Mouse (Mus musculus) forelimb bud, embryonic 11.5 days (tissue): Measurements from ENCODE around the gene Elovl5.
"Not testable (repeated sequence)": the region's sequence is repeated elsewhere in the genome, so short reads cannot be mapped to it uniquely, and the experiment has no call there.

Experiments
- DNase-seq: peaks from one replicate; pipeline ENCODE4 v3.0.0-alpha.2; 2012; ENCODE audit warnings: low read depth, low spot score

Elovl5 gene

DNA sequence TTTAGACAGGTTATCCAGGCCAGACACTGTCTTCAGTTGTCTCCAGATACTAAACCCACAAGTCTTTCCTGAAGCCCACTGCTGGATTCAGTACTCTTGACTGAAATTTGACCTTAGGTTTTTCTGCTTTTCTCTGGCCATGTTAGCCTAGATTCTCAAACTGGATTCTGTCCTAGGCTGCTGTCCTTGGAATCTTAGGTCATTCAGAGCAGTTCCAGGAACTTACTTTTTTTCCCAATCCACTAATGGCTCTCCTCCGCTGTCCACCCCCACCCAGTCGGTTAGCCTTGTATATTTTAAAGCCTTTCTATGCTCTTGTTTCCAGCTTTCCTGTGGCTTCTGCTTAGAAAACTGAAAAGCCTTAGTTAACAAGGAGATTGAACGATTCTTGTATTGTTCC, 37.8 kb downstream of the Elovl5 start:
- DNase-seq, result no peak

DNA sequence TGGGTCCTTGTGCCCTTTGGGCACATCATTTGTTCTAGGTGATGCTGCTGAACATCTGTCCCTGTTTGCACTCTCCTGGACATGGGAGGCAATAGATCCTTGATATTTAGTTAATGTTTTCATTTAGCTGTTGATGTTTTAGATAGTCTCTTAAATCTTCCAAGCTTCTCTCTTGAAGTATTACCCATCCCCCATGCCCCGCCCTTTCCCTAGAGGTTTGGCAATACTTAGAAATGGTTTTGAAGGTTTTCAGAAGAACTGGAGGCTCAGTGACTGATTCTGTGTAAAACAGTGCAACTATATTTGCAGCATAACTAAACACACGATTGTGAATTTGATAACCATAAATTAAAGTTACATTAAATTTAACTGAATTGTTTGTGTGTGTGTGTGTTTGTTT, 38.3 kb downstream of the Elovl5 start:
- no peak for DNase-seq

DNA sequence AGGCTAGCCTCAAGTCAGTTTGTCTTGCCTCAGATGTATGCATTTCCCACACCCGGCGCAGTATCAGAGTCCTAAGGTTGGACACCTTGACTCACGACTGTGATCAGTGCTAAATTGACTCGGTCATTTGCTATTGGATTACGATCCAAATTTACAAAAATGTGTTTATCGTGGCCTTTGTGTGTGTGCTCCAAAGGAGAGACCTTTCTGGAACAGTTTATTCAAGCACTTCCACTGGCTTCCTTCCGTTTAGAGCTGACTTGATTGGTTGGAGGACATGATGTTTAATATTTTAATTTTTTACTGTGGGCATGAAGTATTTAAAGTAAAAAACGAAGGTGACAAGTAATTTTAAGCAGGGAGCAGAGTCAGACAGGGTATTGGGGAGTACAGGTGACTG, 38.8 kb downstream of the Elovl5 start:
- no peak for DNase-seq

DNA sequence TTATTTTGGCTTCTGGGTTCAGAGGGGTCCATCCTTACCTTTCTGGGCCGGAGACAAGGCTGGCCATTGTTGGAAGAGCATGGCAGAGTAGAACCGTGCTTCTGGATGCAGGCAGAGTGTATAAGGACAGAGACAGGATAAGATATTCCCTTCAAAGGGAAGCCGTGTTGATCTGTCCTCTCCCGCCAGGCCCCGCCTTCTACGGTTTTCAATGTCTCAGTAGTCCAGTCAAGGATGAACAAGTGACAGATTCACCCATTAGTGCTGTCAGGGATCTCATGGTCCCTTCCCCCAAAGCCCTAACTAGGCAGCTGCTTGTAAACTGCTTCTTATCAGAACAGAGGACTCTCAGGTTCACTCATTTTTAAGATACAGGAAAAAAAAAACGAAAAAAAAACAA, 41.2 kb downstream of the Elovl5 start:
- no peak for DNase-seq

DNA sequence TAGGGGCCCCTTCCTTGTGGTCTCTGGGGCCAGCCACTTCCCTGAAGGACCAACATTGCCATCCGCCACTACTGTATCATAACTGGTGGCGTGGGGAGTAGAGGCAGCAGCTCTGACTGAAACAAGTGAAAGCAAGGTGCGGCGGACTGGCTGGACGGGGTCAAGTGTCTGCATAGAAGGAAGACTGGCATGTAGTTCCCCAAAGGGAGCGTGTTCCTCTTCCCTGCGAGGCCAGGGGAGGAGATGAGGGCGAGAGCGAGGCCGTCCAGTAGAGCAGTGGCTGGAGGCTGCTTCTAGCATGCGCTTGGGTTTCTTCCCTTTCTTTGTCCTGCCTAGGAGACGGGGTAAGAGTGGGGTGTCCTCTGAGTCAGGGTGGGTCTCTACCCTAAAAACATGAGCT, 42.6 kb downstream of the Elovl5 start:
- no peak for DNase-seq

DNA sequence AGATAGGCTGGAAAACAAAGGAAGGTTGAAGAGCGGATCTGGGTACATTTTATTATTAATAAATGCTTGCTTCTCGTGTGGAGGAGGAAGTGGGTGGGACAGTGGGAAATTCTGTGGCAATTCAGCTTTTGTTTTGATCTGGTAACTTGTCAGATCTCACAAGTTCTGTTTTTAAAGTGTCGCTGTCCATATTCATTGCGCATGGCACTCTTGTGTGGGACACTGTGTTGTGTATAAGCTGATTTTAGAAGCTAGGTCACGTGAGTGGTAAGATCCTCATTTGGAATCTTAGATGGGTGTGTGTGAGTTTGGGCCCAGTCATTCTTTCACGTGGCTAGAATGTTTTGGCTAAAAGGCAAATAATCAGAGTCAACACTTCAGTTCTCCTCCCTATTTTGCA, 44.2 kb downstream of the Elovl5 start:
- no peak for DNase-seq

DNA sequence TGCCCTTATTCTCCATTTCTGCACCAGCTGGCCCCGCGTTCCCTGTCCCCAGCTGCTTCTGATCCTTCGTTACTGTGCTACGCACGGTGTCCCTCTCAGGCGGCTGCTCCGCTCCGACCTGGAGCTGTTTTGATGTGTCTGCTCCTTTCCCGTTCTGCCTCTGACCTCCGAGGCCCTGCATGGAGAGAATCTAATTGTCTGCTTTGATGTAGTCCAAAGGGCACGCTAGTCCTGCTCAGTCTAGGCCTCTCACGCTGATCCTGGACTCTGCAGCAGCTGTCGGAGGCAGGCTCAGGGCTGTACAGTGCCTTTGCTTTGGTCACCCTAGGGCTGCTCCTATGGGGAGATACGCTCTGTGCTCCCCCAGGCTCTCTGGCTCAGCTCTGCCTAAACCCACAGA, 46.9 kb downstream of the Elovl5 start:
- DNase-seq, result peak; percentile 27

DNA sequence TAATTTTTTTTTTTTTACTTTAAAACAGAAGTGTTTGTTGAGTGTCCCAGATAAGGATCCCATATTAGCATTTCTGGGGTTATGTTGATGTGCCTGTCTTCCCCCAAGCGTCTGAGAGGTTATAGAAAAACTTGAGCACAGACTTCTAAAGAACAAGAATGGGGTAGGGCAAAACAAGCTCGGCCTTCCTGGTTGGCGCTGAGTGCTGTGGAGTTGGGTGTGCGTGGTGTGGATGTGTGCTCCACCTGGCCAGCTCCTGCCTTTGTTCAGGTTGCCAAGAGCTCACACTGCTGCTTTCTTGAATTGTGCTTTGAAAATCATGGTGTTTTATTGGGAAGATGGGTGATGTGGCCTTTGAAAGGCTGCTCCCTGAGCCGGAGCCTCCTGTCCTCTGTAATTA, 48.1 kb downstream of the Elovl5 start:
- no peak for DNase-seq

DNA sequence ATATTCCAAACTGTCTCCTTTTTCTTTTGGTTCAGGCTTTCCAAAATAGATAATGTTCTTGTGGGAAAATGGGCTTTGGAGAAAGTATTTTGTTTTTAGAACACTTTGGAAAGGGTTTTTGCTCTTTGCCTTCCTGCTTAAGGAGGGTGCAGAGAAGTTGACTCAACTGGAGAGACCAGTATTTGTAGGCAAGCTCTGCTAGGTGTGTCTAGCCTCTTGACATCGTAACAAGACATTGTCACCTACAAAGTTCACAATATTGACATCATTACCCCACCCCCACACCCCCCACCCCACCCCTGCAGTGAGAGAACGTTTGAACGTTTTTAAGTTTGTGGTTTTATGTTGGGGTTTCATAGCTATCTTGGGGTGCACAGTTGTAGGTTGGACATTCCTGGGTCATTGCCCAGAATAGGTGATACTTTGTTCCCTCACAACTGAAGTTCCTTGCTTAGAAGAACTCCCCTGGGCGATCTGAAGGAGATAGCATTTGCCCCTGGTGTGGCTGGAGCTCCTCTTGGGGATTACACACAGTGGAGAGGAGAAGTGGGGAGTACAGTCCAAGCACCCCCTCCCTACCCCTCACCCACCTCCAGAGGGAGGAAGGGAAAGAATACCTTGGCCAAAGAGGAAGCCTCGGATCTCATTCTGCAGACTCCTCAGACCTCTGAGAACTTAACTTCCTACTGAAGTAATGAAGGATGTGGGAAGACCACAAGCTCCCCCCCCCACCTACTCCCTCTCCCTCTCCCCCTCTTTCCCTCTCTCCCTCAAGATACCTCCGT, 48.8 kb downstream of the Elovl5 start:
- DNase-seq, result no peak

DNA sequence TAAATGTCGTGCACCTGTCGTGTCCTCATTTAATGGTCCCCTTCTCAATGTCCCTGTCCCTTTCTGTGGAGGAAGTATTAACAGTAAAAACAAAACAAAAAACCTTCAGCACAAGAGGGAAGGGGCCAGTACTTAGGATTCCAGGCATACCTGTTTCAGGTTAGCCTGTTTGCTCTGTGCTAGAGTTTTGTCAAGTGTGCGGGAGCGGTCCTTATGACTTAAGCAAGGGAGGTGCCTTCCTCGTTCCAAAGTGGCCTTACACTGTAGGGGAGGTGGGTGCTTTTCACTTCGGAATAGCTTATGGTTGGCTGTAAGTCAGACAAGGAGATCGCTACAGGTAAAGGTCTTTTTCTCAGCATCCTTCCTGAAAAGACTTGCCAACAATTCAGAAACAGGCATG, 49.7 kb downstream of the Elovl5 start:
- DNase-seq, result no peak

DNA sequence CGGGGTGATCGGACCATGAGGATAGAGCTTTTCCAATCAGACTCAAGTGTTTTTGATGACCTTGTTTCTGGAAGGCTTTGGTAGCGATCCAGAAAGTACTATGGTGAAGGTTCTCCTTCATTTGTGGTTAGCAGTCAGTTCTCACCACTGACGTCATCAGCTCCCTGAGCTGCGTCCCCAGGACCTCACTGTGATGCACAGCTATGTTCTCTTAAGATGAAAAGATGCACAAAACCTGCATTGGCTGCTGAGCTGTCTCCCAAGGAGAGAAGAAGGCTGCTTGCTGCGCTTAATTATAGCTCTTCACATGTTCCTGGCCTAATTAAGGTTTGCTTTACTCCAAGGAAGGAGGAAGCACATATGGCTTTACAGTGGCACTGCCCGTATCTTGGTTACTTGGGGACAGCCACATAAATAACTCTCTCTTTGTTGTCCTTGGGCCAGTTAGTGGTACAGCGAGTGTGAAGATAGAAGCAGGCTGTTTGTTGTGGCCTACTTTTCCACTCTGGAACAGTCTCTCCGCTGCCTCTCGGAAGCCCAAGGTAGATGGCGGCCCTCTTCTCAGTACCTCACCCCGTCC, 50.5 kb downstream of the Elovl5 start:
- DNase-seq, result no peak

DNA sequence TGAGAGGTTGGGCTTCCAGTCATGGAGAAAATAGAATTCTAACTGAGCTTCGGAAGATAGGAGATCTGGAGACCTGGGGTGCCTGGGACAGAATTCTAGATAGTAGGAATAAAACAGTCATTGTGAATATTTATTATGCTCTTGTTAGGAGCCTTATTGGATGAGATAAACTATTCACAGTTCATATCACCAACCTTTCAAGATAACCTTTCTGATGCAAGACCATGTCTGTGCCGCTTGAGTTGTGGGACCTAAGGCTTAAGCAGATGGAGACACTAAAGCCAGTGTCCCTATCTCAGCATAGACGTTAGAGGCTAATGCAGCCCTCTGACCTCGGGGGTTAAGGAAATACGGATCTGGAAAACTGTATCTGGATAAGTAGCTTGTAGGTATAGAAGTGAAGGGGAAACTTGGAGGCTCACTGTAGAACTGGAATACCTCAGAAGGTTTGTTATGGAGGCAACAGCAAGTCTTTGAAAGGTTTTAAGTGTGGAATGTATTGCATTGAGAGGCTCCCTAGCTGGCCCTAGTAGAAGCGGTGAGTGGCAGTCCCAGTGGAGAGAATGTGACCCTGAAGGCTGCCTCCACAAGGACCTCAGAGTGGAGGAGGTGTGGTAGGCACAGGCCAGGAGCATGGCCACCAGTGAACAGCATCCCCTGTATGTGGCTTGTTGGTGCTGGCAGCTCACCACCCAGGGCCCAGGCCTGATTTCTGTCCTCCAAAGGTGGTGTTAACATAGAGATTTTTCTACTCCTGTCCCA, 52.2 kb downstream of the Elovl5 start:
- no peak for DNase-seq

DNA sequence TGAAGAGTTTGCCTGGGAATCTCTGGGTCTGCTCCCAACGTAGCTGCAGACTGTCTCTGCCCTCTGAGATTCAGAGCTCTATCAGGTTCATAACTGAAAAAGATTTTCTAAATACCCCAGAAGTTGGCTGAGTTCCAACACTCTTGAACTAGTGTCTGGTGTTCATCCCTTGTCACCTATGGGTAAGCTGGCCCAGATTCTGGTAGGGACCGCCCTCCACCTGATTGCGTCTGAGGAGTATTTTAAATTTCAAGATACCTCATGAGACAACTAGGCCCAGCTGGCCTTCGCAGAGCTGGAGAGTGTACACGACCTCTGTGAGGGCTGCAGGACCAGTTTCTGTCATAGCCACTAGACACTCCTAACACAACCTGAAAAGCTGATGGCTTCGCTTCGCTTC, 61.8 kb downstream of the Elovl5 start:
- no peak for DNase-seq

DNA sequence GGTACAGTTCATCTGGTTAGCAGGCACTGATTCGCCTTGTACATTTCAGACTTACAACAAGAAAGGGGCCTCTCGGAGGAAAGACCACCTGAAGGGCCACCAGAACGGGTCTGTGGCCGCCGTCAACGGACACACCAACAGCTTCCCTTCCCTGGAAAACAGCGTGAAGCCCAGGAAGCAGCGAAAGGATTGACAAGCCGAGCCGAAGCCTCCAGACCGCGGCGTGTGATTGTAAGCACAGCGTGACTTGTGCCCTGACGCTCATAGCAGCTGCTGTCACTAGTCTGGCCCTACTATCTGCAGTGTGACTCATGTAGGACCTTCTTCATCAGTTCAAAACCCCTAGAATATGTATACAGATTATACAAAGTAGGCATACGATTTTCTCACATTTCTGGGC, 65.5 kb downstream of the Elovl5 start:
- no peak for DNase-seq

DNA sequence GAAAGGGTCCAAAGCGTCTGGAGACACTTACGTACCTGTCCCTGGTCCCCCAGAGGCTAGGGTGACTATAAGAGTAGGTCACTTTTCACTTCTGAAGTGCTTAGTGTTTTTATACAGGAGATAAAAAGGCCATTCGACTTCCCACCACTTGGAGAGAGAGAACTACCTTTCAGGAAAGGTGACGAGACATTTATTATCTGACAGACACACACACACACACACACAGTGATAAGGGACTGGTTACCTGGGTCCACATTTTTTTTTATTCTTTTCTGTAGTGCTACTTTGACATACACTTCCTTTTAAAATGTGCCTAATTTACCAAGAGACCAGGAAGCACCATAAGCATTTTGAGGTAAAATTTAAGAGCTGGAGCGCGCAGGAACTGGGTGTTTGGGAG, 66.4 kb downstream of the Elovl5 start:
- DNase-seq, result no peak

DNA sequence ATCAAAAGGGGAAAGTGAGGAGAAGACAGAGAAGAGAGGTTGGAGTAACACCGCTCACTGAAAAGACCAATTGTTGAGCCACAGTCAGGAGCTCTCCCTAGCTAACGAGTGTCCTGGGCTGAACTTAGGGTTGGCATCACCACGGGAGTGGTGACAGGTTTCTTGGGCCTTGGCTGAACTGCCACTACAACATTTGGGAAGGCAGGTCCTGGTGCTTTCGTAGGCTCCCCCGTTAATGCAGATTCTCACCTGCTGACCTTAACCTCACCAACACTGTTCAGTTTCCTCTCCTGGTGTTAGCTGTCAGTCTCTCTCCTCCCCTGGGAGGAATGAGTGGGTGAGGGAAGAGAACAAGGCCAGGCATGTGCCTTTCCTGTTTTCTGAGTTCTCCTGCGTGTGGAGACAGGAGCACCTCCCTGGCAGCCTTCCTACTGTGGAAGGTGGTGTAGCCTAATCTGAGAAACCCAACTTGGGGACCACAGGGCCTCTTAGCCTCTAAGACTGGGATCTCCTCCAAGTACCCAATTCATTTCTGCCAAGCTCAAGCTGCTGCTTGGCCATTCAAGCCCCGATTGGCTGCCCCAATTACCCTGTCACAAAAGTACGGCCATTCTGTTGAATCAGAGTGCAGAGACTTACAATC, 69.1 kb downstream of the Elovl5 start:
- DNase-seq, result no peak

DNA sequence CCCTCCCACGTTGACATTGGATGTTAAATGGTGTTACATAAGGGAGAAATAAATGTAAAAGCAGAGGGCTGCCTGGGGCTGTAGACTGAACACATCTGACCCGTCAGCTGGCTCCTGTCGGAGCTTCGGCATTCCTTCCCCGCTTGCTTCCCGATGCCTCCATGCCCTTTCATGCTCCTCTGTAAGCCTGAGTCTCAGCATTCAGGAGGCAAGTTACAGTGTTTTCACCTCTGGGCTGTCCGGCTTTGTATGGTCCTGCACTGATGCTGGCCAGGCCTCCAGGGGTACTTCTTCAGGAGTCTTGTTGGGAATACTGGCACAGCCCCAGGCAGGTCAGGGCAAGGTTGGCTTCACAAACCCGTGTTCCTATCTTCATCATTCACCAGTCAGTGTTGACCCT, 72.5 kb downstream of the Elovl5 start:
- no peak for DNase-seq

DNA sequence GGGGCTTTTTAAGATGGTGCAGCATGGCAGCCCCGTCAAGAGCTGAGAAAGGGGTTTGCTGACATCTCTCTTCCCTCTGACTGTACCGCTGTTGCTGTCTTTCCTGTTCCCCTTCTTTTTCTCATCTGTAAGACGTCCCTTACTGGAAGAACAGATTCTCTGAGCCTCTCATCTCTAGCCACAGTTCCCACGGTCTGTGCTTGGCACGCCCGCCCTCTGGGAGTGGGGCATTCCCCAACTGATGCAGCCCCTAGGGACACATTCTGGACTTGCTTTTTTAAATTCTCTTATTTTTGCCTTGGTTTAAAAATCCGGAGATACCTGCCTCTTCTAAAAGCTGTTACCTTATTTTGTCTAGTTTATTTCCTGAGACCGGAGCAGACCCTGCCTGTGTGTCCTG, 73.1 kb downstream of the Elovl5 start:
- no peak for DNase-seq

DNA sequence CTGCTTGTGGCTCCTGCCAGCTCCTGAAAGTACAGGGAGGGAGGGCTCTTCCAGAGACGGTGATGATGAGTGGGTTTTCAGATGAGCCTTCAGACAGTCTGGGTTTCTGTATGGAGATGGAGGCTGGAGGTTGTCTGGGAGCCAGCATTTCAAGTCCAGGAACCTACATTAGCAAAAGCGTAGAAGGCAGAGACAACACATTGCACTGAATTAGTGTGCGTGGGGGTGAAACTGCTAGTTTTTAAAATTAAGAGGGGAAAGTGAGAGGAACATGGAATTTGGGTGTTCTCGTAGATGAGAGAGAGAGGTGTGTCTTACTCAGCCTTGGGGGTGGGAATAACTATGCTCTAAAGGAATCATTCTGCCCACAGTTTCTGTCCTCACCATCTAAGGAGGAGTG, 74.5 kb downstream of the Elovl5 start:
- no peak for DNase-seq

DNA sequence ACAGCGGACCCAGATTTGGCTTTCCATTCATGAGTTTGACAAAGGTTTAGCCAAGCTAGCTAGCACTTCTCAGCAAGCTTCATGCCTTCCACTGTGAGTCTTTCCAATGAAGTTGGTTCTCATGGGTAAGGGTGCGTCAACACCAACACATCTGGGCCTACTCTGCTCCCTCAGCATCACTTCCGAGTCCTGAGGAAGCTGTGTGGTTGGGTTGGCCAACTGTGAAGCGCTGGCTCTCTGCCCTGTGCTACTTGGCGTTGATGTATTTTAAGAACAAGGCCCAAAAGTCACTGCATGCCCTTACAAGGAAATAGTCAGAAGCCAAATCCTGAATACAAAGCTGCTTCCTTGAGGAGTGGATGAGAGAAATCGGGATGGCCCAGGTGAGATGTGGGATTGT, 75.1 kb downstream of the Elovl5 start:
- DNase-seq, result no peak

DNA sequence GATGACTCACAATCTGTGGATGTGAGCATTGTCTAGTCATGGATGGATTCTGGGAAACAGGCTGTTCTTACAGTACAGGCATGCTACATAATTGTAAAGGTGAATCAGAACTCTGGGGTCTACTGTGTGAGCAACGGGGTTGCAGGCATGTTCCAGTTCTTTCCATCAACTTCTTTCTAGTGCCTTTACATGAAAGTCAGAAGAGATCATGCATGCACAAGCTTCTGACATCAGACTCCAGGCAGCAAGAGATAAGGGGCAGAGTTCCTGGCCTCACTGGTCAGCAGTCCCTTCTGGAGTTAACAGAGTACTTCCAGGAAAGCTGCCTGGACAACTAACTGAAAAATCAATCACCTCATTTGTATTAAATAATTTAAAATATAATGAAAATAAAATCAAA, 75.9 kb downstream of the Elovl5 start:
- no peak for DNase-seq

DNA sequence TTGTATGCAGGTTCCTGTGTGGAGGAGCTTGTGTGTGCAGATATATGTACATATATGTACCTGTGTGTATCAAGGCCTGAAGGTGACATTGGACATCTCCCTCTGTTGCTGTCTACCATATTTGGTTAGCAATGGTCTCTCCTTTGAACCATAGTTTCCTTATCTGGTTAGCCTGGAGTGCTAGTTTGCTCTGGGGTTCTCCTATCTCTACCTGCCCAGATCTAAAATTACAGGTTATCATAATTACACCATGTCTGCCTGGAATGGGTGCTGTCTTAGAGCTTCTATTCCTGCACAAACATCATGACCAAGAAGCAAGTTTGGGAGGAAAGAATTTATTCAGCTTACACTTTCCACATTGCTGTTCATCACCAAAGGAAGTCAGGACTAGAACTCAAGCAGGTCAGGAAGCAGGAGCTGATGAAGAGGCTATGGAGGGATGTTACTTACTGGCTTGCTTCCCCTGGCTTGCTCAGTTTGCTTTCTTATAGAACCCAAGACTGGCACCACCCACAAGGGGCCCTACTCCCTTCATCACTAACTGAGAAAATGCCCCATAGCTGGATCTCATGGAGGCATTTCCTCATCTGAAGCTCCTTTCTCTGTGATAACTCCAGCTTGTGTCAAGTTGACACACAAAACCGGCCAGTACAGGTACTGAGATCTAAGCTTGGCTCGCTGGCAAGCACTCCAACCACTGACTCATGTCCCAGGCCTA, 76.5 kb downstream of the Elovl5 start:
- DNase-seq, result not testable (repeated sequence)
